Mouse (Mus musculus) liver, adult 2 months (tissue): ENCODE measurements around the gene Nrcam. TPM values are rescaled to one million over a fixed set of nuclear protein-coding genes. Genes with fewer than 3 reads are reported as not detected.

Source experiments
- DNase-seq: peaks from one replicate; pipeline ENCODE4 v3.0.0-alpha.2; 2011; ENCODE audit warnings: low read depth, low spot score; ENCODE audit errors: extremely low read depth
- H3K27ac ChIP-seq: fragments of 200-500 bp; replicated peaks from 2 replicates; pipeline ENCODE4 v1.5.1; 2012; ENCODE audit warnings: low read depth, mild to moderate bottlenecking, control low read depth, inconsistent platforms, low read length; ENCODE audit not compliant: insufficient read depth
- H3K27me3 ChIP-seq: fragments of 200-500 bp; 2 replicates; pipeline ENCODE4 v1.6.1; 2012; ENCODE audit warnings: mild to moderate bottlenecking, moderate library complexity, low read length, inconsistent platforms; ENCODE audit not compliant: control insufficient read depth, insufficient read depth
- H3K36me3 ChIP-seq: fragments of 200-500 bp; 2 replicates; pipeline ENCODE4 v1.6.1; 2012; ENCODE audit warnings: low read length, inconsistent platforms; ENCODE audit not compliant: control insufficient read depth, insufficient read depth
- H3K4me1 ChIP-seq: fragments of 200-500 bp; 2 replicates; pipeline ENCODE4 v1.6.1; 2011; ENCODE audit warnings: low read length; ENCODE audit not compliant: control insufficient read depth, insufficient read depth
- H3K4me3 ChIP-seq: fragments of 200-500 bp; 2 replicates; pipeline ENCODE4 v1.5.1; 2011; ENCODE audit warnings: low read depth, mild to moderate bottlenecking, control low read depth, low read length, moderate library complexity; ENCODE audit not compliant: insufficient read depth
- H3K79me2 ChIP-seq: fragments of 200-500 bp; 2 replicates; pipeline ENCODE4 v1.6.1; 2012; ENCODE audit warnings: inconsistent platforms, mild to moderate bottlenecking, low read length, moderate library complexity; ENCODE audit not compliant: control insufficient read depth, insufficient read depth
- H3K9ac ChIP-seq: fragments of 200-500 bp; 2 replicates; pipeline ENCODE4 v1.6.1; 2012; ENCODE audit warnings: low read depth, mild to moderate bottlenecking, control low read depth, inconsistent platforms, low read length
- CTCF ChIP-seq: fragments of 200-500 bp; IDR thresholded peaks from 2 replicates; pipeline ENCODE4 v1.5.1; 2011; ENCODE audit warnings: low read depth, low read length, control low read depth
- POLR2A ChIP-seq: fragments of 200-500 bp; IDR thresholded peaks from 2 replicates; pipeline ENCODE4 v1.6.1; 2011; ENCODE audit warnings: low read length, control low read depth; ENCODE audit not compliant: insufficient read depth; ENCODE audit errors: extremely low read depth
- WGBS: fragments of 180-500 bp; shearing (Covaris S2); methylation state at CpG from one replicate; pipeline ENCODE4 v1.1.7; 2018; 5-methylcytosine and 5-hydroxymethylcytosine counted together
- polyA plus RNA-seq: library from polyadenylated mRNA; depleted of rRNA; stranded (reverse); fragments of >200 nt; gene quantifications from 2 replicates; pipeline ENCODE4 v1.2.3, GENCODE M21; 2012
- total RNA-seq: library from RNA; depleted of rRNA; stranded (reverse); fragments of >200 nt; gene quantifications from 2 replicates; pipeline ENCODE4 v1.2.3, GENCODE M21; 2014

Nrcam gene
- total and polyA plus RNA-seq, 2 experiments, result not detected

GRCm38 (mm10) chr12:44475355-44475754 is 146.7 kb downstream of the Nrcam start:
- Histone ChIP-seq H3K4me3 (no peak overlapping the region), H3K79me2 (no peaks in the 10 kb centered on the region), H3K36me3 (no peaks in the 10 kb centered on the region), H3K9ac (no peak overlapping the region), H3K27me3 (no peaks in the 10 kb centered on the region), H3K27ac (no peak overlapping the region), H3K4me1 (no peaks in the 10 kb centered on the region)
- no peak for DNase-seq
- TF ChIP-seq POLR2A (no peak), CTCF (no peak)

DNA sequence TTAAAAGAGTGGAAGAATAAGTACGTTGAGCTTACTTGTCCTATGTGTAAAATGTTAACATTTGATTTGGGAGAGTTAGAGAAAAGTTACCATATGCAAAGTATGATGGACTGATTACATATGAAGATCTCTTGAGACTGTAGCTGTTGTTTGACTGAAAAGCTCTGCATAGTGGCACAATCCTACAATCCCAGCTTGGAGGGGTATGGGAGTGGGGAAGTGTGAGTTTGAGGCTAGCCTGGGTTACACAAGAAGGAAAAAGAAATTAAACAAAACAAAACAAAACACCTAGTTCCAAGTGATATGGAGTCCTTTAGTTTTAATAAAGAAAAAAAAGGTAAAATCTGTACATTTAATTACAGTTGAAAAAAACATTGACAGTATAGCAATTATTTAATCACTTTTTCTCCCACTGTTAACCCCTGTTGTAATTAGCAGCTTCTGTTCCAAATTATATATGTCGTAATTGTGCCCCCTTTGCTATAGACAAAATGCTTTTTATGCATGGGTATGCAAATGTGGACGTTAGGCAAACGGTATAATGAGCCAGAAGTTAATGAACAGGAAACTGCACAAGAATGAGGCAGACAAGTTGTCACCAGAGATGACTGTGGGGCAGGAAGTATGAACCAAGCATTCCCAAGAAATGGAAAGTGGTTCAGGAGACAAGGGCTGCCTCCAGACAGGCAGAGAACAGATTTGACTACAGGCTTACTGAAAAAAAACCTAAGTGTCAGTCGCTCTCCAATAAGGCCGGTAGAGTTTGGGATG is 150.8 kb downstream of the Nrcam start:
- no peaks in the 10 kb centered on the region for H3K79me2 ChIP-seq
- H3K4me1 ChIP-seq, result no peaks in the 10 kb centered on the region
- WGBS, result 77% methylated on average over 6 of the region's 6 CpGs
- no peak overlapping the region for H3K4me3 ChIP-seq
- no peak for DNase-seq
- H3K27ac ChIP-seq, result no peak overlapping the region
- no peak overlapping the region for H3K9ac ChIP-seq
- no peaks in the 10 kb centered on the region for H3K27me3 ChIP-seq
- no peak for TF ChIP-seq POLR2A
- no peak for TF ChIP-seq CTCF
- no peaks in the 10 kb centered on the region for H3K36me3 ChIP-seq

DNA sequence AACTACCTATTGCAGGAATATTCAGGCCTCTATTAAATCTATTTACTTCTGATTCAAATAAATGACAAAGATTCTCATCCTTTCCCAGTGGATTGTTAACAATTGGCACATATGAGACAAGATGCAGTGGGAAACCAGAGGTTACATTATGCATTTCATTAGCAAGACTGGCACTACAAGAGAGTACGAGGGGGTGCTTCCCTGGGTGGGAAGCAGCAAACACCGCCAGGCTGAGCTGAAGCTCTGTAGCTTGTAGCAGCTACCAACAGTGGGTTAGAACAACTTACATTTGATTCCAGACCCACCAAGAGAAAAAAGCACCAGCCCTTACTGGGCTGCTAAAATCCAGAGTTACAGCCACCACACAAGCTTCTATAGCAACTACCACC is 151.3 kb downstream of the Nrcam start:
- H3K27me3 ChIP-seq, result no peaks in the 10 kb centered on the region
- no peak for TF ChIP-seq CTCF
- no peak for TF ChIP-seq POLR2A
- DNase-seq, result no peak

DNA sequence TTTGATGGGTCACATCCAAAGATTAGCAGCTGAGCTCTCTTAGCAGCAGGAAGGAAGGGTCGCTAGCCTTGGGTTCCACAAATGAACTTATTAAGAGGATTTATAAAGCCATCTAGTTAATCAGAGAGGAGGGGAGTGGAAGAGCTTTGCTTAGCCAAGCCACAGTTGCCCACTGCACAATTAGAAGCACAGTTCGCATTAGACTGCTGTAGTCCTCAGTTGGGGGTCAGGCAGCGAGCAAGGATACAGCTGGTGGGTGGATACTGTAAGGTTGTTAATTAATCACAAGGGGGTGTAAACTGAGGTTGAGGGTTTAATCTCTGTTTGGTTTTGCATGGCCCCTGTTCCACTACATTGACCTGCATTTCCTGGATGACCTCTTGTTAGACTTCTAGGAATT is 152.7 kb downstream of the Nrcam start:
- Histone ChIP-seq H3K9ac (no peak overlapping the region), H3K4me1 (no peaks in the 10 kb centered on the region), H3K27me3 (no peaks in the 10 kb centered on the region), H3K27ac (no peak overlapping the region), H3K36me3 (no peaks in the 10 kb centered on the region), H3K4me3 (no peak overlapping the region), H3K79me2 (no peaks in the 10 kb centered on the region)
- DNase-seq, result no peak
- no peak for TF ChIP-seq POLR2A
- no peak for TF ChIP-seq CTCF
- 74% methylated on average over 3 of the region's 3 CpGs for WGBS

More for the DNA sequence above, 151.3 kb downstream of the Nrcam start:
- H3K27ac ChIP-seq, result no peak overlapping the region
- no peaks in the 10 kb centered on the region for H3K4me1 ChIP-seq
- H3K9ac ChIP-seq, result no peak overlapping the region
- no peaks in the 10 kb centered on the region for H3K36me3 ChIP-seq
- 82% methylated on average over 2 of the region's 2 CpGs for WGBS
- H3K4me3 ChIP-seq, result no peak overlapping the region
- H3K79me2 ChIP-seq, result no peaks in the 10 kb centered on the region

GRCm38 (mm10) chr12:44492759-44493479 is 164.2 kb downstream of the Nrcam start:
- 84% methylated on average over 5 of the region's 5 CpGs for WGBS
- no peak for DNase-seq
- Histone ChIP-seq H3K4me1 (no peaks in the 10 kb centered on the region), H3K4me3 (no peak overlapping the region), H3K9ac (no peak overlapping the region), H3K79me2 (no peaks in the 10 kb centered on the region), H3K27me3 (no peaks in the 10 kb centered on the region), H3K36me3 (no peaks in the 10 kb centered on the region), H3K27ac (no peak overlapping the region)
- TF ChIP-seq POLR2A (no peak), CTCF (no peak)

- 59% methylated on average over 2 of the region's 2 CpGs for WGBS
Measured at GRCm38 (mm10) chr12:44497762-44498161, 169.1 kb downstream of the Nrcam start.

More at GRCm38 (mm10) chr12:44497762-44498161, 169.1 kb downstream of the Nrcam start:
- no peak for DNase-seq
- no peak for TF ChIP-seq CTCF
- TF ChIP-seq POLR2A, result no peak
- Histone ChIP-seq H3K27me3 (no peaks in the 10 kb centered on the region), H3K27ac (no peak overlapping the region), H3K4me3 (no peak overlapping the region), H3K4me1 (no peaks in the 10 kb centered on the region), H3K9ac (no peak overlapping the region), H3K79me2 (no peaks in the 10 kb centered on the region), H3K36me3 (no peaks in the 10 kb centered on the region)
